Mouse (Mus musculus): ENCODE results near the gene Lbx2. TPM values are rescaled to one million over a fixed set of nuclear protein-coding genes. Genes with fewer than 3 reads are reported as not detected.

The Lbx2 gene
- polyA plus RNA-seq, 1 experiment from 2014 or later: not detected

DNA sequence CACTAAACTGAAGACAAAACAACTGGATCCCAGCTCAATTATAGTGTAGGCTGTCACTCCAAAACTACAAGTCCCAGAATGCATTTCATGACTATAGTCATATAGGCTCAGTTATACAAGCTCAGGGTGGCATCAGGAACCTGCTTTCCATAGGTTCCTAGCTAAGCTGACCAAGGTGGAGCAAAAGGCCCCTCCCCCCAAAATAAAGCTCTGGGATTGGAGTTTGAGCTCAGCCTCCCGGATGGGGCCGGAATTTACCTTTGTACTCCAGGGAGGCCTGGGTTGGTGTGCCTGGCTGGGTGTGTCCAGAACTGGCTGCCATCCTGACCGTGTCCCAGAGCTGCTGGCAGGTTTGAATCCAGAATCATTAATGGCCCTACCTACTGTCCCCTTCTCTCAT, 28.4 kb upstream of the Lbx2 start, which contains the start of gene Dqx1:
Dqx1 (plus strand) TSS at position 55 of the 400 bp plus-strand sequence.
- H3K9ac ChIP-seq: no peak within 1 kb of the TSS
- peaks cover 21% of the 10 kb centered on the region for H3K4me1 ChIP-seq (replicated peaks)
- H3K36me3 ChIP-seq: peaks cover 22% of the 10 kb centered on the region
- no peak within 1 kb of the TSS for H3K4me3 ChIP-seq
- H3K4me2 ChIP-seq: no peak within 1 kb of the TSS
- ATAC-seq (ENCODE audit: low read depth): no peak
- no peak within 1 kb of the TSS for H3K27ac ChIP-seq (replicated peaks)
- no peaks in the 10 kb centered on the region for H3K9me3 ChIP-seq
- WGBS: 53% methylated on average over 3 of the region's 3 CpGs
- H3K27me3 ChIP-seq: peaks cover 27% of the 10 kb centered on the region

- peaks cover 36% of the 10 kb centered on the region for H3K27me3 ChIP-seq
- H3K4me1 ChIP-seq (replicated peaks): peaks cover 11% of the 10 kb centered on the region
- no peak overlapping the region for H3K9ac ChIP-seq
- 87% methylated on average over 2 of the region's 2 CpGs for WGBS
- no peak overlapping the region for H3K4me3 ChIP-seq
- no peak overlapping the region for H3K27ac ChIP-seq (replicated peaks)
- no peak for ATAC-seq (ENCODE audit: low read depth)
- no peaks in the 10 kb centered on the region for H3K9me3 ChIP-seq
- H3K36me3 ChIP-seq: peaks cover 22% of the 10 kb centered on the region
- H3K4me2 ChIP-seq: no peak overlapping the region
These were observed 27.4 kb upstream of the Lbx2 start for GRCm38 (mm10) chr6:83058725-83059124.

DNA sequence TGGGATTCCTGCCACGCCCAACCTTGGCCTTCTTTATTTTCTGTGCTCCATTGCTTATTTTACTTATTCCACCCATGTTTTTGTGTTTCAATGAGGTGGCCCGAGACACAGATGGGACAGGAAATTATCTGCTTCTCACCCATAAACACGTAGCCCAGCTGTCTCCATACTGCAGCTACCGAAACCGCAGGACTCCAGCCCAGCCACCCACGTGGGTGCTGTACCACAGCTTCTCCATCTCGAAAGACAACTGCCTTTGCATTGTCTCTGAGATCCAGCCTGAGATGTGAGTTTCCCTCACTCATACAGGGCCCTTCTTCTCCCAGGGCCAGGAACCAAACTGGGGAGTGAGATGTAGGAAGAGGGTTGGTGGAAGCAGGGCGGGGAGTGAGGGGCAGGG, 20.2 kb upstream of the Lbx2 start:
- WGBS: 49% methylated on average over 8 of the region's 8 CpGs
- no peak overlapping the region for H3K27ac ChIP-seq (replicated peaks)
- H3K4me3 ChIP-seq: no peak overlapping the region
- H3K9me3 ChIP-seq: no peaks in the 10 kb centered on the region
- peaks cover 100% of the 10 kb centered on the region for H3K27me3 ChIP-seq
- no peaks in the 10 kb centered on the region for H3K36me3 ChIP-seq
- no peak for ATAC-seq (ENCODE audit: low read depth)
- no peak overlapping the region for H3K9ac ChIP-seq
- peaks cover 19% of the 10 kb centered on the region for H3K4me1 ChIP-seq (replicated peaks)
- H3K4me2 ChIP-seq: no peak overlapping the region

GRCm38 (mm10) chr6:83066441-83066840, 19.7 kb upstream of the Lbx2 start:
- 35% methylated on average over 6 of the region's 6 CpGs for WGBS
- no peak for ATAC-seq (ENCODE audit: low read depth)
- H3K27ac ChIP-seq (replicated peaks): no peak overlapping the region
- H3K4me2 ChIP-seq: no peak overlapping the region
- no peak overlapping the region for H3K4me3 ChIP-seq
- H3K36me3 ChIP-seq: no peaks in the 10 kb centered on the region
- no peaks in the 10 kb centered on the region for H3K9me3 ChIP-seq
- no peak overlapping the region for H3K9ac ChIP-seq
- H3K27me3 ChIP-seq: peaks cover 100% of the 10 kb centered on the region
- peaks cover 23% of the 10 kb centered on the region for H3K4me1 ChIP-seq (replicated peaks)

DNA sequence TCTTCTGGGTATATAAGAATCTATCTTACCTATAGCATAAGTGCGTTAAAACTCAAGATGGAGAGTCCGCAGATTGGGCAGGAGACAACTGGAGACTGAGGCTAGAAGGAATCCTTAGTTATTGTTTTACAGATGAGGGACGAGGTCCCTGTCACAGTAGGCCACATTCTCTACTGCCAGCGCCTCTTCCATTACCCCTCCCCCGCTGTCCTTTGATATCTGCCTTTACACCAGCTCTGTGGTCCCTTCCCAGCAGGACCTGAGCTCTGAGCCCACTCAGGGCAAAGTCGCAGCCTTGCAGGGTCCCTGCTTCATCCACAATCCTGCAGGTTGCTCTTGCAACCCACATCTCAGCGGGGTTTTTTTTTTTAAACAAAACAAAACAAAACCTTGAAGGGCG, 17.9 kb upstream of the Lbx2 start:
- peak overlapping the region; percentile 43 for H3K4me2 ChIP-seq
- H3K27ac ChIP-seq (replicated peaks): no peak overlapping the region
- H3K9me3 ChIP-seq: no peaks in the 10 kb centered on the region
- peak overlapping the region; percentile 31 for H3K4me3 ChIP-seq
- no peak for ATAC-seq (ENCODE audit: low read depth)
- 5% methylated on average over 8 of the region's 8 CpGs for WGBS
- H3K27me3 ChIP-seq: peaks cover 100% of the 10 kb centered on the region
- peak overlapping the region; percentile 38; the same call in 1 of the 2 replicates for H3K9ac ChIP-seq
- peaks cover 26% of the 10 kb centered on the region for H3K4me1 ChIP-seq (replicated peaks)
- no peaks in the 10 kb centered on the region for H3K36me3 ChIP-seq

DNA sequence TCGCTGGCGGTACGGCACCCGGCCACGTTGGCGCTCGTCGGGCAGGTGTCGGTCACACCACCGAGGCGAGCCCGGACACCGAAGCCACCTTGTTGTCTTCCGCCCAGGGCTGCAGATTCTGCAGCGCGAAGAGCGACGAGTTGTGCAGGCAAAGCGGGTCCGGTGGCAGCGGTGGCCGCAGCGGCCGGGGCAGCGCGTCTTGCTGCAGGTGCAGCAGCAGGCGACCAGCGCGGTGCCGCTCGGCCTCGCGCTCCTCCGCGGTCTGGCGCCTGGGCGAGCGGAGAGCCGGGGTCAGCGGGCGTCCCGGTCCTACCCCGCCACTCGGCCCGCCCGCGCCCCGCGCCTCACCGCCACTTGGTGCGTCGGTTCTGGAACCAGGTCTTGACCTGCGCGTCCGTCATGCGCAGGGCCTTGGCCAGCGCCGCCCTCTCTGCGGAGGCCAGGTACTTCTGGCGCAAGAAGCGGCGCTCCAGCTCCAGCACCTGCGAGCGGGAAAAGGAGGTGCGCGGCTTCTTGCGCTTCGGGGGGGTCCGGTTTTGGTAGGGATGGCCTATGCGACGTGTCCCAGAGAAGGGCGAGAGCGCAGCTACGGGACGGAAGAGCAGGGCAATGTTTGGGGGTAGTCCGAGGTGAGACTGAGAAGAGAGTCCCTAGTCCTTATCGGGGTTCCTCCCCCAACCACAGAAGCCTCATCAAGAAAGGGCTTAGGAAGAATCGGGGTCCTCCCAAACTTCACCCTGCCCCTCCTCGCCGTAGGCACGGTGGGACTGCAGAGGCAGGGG, 17.3 kb upstream of the Lbx2 start:
- Histone ChIP-seq H3K27me3 (peaks cover 99% of the 10 kb centered on the region), H3K27ac (replicated peaks) (no peak overlapping the region), H3K36me3 (no peaks in the 10 kb centered on the region), H3K4me2 (peak overlapping the region; percentile 43), H3K9ac (peak overlapping the region; percentile 38; the same call in 1 of the 2 replicates), H3K4me1 (replicated peaks) (peaks cover 26% of the 10 kb centered on the region), H3K9me3 (no peaks in the 10 kb centered on the region), H3K4me3 (peak overlapping the region; percentile 31)
- under 1% methylated on average over 81 of the region's 81 CpGs for WGBS
- ATAC-seq (ENCODE audit: low read depth): no peak

- peaks cover 26% of the 10 kb centered on the region for H3K4me1 ChIP-seq (replicated peaks)
- ATAC-seq (ENCODE audit: low read depth): peak; percentile 4; the same call in 1 of the 2 replicates
- H3K27me3 ChIP-seq: peaks cover 99% of the 10 kb centered on the region
- H3K9ac ChIP-seq: peak overlapping the region; percentile 50
- no peaks in the 10 kb centered on the region for H3K9me3 ChIP-seq
- peak overlapping the region; percentile 43 for H3K4me2 ChIP-seq
- WGBS: under 1% methylated on average over 69 of the region's 69 CpGs
- no peaks in the 10 kb centered on the region for H3K36me3 ChIP-seq
- H3K27ac ChIP-seq (replicated peaks): no peak overlapping the region
- H3K4me3 ChIP-seq: peak overlapping the region; percentile 31
These were observed 16.5 kb upstream of the Lbx2 start for GRCm38 (mm10) chr6:83069488-83070246.

DNA sequence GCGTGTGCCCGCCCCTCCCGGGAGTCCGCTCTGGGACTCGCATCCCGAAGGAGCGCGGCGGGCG, 16.1 kb upstream of the Lbx2 start, which contains the start of gene Tlx2:
Tlx2 (minus strand) TSS at position 47 of the 64 bp plus-strand sequence.
- 0 out of 2 replicates have a peak, but pooled peaks have one; percentile 1 for ATAC-seq (ENCODE audit: low read depth)
- peak within 1 kb of the TSS; percentile 31 for H3K4me3 ChIP-seq
- peaks cover 26% of the 10 kb centered on the region for H3K4me1 ChIP-seq (replicated peaks)
- H3K27me3 ChIP-seq: peaks cover 99% of the 10 kb centered on the region
- H3K36me3 ChIP-seq: no peaks in the 10 kb centered on the region
- no peaks in the 10 kb centered on the region for H3K9me3 ChIP-seq
- peak within 1 kb of the TSS; percentile 56 for H3K27ac ChIP-seq (replicated peaks)
- WGBS: 0% methylated on average over 10 of the region's 10 CpGs
- H3K9ac ChIP-seq: peak within 1 kb of the TSS; percentile 50
- peak within 1 kb of the TSS; percentile 43 for H3K4me2 ChIP-seq

DNA sequence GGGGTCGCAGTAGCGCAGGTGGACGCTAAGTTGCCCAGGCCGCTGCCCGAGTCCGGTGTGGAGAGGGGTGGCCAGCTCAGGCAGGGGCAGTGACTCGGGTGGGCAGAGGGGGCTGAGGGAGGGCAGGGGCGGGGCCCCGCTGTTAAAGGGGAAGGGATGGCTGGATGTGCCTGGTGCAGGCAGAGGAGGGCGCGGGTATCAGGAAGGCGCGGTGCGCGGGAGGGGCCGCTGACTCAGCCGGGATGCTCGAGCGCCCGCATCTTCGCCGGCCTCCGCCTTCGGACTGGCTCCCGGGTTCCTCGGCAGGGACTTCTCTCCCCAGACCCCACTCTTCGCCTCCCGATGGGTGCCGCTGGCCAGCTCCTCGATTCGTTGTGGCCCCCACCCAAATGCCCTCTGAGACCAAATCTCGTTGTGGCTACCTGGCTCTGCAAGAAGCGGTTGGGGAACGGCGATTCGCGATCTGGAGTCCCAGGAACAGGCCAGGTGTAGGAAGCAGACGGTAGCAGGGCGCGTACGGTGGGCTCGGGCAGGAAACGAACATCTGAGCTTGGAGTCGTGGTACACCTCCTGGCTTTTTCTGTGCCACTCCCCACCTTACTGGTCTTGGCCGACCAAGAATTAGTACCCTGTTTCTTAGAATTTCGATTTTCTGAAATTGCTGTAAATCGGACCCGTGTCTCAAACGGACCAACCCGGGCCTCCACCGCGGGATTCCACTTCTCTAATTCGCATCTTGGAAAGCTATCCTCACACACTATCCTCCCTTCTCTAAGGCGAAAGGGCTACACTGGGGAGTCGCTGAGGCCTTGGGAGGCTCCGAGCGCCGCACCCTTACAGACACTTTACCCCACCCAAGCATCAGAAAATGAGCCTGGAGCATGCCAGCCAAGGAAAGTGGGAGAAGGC, 15.6 kb upstream of the Lbx2 start:
- peak overlapping the region; percentile 43 for H3K4me2 ChIP-seq
- H3K4me3 ChIP-seq: peak overlapping the region; percentile 31
- no peaks in the 10 kb centered on the region for H3K36me3 ChIP-seq
- peak; percentile 44; the same call in 1 of the 2 replicates for ATAC-seq (ENCODE audit: low read depth)
- H3K27ac ChIP-seq (replicated peaks): peak overlapping the region; percentile 56
- under 1% methylated on average over 58 of the region's 58 CpGs for WGBS
- H3K9ac ChIP-seq: peak overlapping the region; percentile 50
- peaks cover 26% of the 10 kb centered on the region for H3K4me1 ChIP-seq (replicated peaks)
- peaks cover 99% of the 10 kb centered on the region for H3K27me3 ChIP-seq
- no peaks in the 10 kb centered on the region for H3K9me3 ChIP-seq

DNA sequence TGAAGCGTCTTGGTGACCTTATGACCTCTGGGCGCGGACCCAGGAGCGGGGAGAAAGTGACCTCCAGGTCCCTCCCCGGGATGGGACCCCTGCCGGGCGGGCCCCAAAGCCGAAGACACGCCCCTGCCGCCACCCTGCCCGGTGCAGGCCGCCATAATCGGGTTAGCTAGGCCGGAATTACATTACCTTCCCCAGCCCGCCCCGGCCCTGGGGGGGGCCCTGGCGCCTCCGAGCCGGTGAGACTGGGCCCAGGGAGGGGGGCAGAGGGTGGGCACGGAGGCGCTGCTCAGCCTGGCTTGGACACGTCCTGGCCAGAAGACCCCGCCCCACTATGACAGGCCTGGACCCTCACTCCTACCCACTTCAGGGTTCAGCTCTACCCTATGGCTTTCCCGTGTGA, 14.9 kb upstream of the Lbx2 start:
- Histone ChIP-seq H3K9me3 (no peaks in the 10 kb centered on the region), H3K4me1 (replicated peaks) (peaks cover 26% of the 10 kb centered on the region), H3K27ac (replicated peaks) (peak overlapping the region; percentile 56), H3K4me3 (peak overlapping the region; percentile 31), H3K4me2 (peak overlapping the region; percentile 43), H3K27me3 (peaks cover 99% of the 10 kb centered on the region), H3K36me3 (no peaks in the 10 kb centered on the region), H3K9ac (peak overlapping the region; percentile 50; the same call in 1 of the 2 replicates)
- peak; percentile 55 for ATAC-seq (ENCODE audit: low read depth)
- WGBS: 0% methylated on average over 24 of the region's 24 CpGs

DNA sequence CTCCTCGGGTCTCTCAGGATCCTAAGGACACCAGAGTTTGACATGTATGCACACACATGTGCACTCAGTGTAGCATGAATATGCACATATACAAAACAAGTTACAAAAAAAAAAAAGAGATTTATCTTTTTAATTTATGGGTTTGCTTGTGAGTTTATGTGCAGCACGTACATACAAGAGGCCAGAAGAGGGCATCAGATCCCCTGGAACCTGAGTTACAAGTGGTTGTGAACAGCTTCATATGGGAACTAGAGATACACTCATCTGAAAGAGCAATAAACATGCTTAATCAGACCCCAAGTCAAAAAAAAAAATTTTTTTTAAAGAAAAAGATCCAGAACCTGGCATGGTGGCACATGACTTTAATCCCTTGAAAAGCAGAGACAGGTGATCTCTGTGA, 11.2 kb upstream of the Lbx2 start:
- Histone ChIP-seq H3K36me3 (no peaks in the 10 kb centered on the region), H3K27me3 (peaks cover 71% of the 10 kb centered on the region), H3K4me3 (no peak overlapping the region), H3K4me2 (no peak overlapping the region), H3K9ac (no peak overlapping the region), H3K4me1 (replicated peaks) (peaks cover 35% of the 10 kb centered on the region), H3K27ac (replicated peaks) (no peak overlapping the region), H3K9me3 (no peaks in the 10 kb centered on the region)
- 34% methylated on average over 2 of the region's 2 CpGs for WGBS
- ATAC-seq (ENCODE audit: low read depth): no peak
